Mouse (Mus musculus): ENCODE measurements at regions not wholly inside any gene's neighbourhood (a gene's known extent, or its start where the extent isn't known, plus 50 kb on each side); places are given as distances from the start of the nearest gene placed in this dataset.

GRCm38 (mm10) chr1:91674082-91674655, 127.1 kb upstream of the Twist2 start:
- H3K36me3 ChIP-seq (ENCODE audit: control insufficient read depth, insufficient read depth, low read length): no peaks in the 10 kb centered on the region
- WGBS: 78% methylated on average over 6 of the region's 6 CpGs
- no peaks in the 10 kb centered on the region for H3K4me1 ChIP-seq (ENCODE audit: control insufficient read depth, insufficient read depth, low read length)
- H3K4me3 ChIP-seq (ENCODE audit: insufficient read depth, low read depth, low read length): no peak overlapping the region
- H3K27ac ChIP-seq (ENCODE audit: insufficient read depth, low read depth, low read length): no peak overlapping the region
- no peak for DNase-seq
- TF ChIP-seq CTCF (conservative IDR thresholded peaks at IDR 0.05; ENCODE audit: insufficient read depth, insufficient read length, low read depth, low read length): no peak
- TF ChIP-seq POLR2A (IDR thresholded peaks at IDR 0.05; ENCODE audit: low read depth, low read length): no peak
- no peaks in the 10 kb centered on the region for H3K27me3 ChIP-seq (replicated peaks; ENCODE audit: control insufficient read depth, insufficient read depth, low read length)

DNA sequence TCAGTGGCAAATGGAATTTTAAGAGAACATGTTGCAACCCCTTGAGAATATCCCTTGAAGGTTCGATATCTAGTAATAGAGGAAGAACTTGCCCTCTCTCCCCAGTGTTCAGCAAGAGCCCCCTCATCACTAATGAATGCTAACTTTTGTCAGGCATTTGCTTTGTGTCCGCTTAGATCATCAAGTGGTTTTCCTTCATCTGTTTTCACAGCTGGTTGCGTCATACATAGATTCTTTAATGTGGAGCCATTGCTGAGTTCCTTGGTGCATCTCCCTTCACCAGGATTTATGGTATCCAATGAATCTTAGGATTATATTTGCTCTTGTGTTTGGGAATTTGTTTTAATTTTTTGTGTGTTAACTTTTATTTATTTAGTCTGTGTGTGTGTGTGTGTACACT, 124.2 kb upstream of the Twist2 start:
- no peak overlapping the region for H3K4me3 ChIP-seq (ENCODE audit: insufficient read depth, low read depth, low read length)
- DNase-seq: no peak
- no peaks in the 10 kb centered on the region for H3K27me3 ChIP-seq (replicated peaks; ENCODE audit: control insufficient read depth, insufficient read depth, low read length)
- 79% methylated on average over 3 of the region's 3 CpGs for WGBS
- no peak overlapping the region for H3K27ac ChIP-seq (ENCODE audit: insufficient read depth, low read depth, low read length)
- H3K4me1 ChIP-seq (ENCODE audit: control insufficient read depth, insufficient read depth, low read length): no peaks in the 10 kb centered on the region
- H3K36me3 ChIP-seq (ENCODE audit: control insufficient read depth, insufficient read depth, low read length): no peaks in the 10 kb centered on the region
- no peak for TF ChIP-seq CTCF (conservative IDR thresholded peaks at IDR 0.05; ENCODE audit: insufficient read depth, insufficient read length, low read depth, low read length)
- no peak for TF ChIP-seq POLR2A (IDR thresholded peaks at IDR 0.05; ENCODE audit: low read depth, low read length)

DNA sequence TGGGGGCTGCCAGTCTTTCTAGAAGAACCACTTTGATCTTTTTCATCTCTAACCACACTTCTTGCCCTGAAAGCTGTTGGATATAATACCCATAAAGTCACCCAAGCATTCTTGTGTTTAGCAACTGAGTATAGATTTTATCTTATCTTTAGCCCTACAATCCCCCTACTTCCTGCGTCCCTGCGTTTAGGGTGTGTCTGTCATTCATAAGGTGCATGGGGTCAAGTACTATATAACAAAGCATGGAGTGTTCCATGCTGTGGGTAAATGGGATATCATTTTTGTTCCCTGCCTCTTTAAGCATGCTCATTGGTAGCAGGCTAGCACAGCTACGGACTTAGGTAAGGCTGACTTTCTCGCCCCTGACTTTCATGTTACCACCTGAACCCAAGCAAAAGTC, 122.5 kb upstream of the Twist2 start:
- Histone ChIP-seq H3K4me3 (ENCODE audit: insufficient read depth, low read depth, low read length) (no peak overlapping the region), H3K27ac (ENCODE audit: insufficient read depth, low read depth, low read length) (no peak overlapping the region), H3K36me3 (ENCODE audit: control insufficient read depth, insufficient read depth, low read length) (no peaks in the 10 kb centered on the region), H3K4me1 (ENCODE audit: control insufficient read depth, insufficient read depth, low read length) (no peaks in the 10 kb centered on the region), H3K27me3 (replicated peaks; ENCODE audit: control insufficient read depth, insufficient read depth, low read length) (no peaks in the 10 kb centered on the region)
- 68% methylated on average over 4 of the region's 4 CpGs for WGBS
- no peak for DNase-seq
- no peak for TF ChIP-seq POLR2A (IDR thresholded peaks at IDR 0.05; ENCODE audit: low read depth, low read length)
- TF ChIP-seq CTCF (conservative IDR thresholded peaks at IDR 0.05; ENCODE audit: insufficient read depth, insufficient read length, low read depth, low read length): no peak

DNA sequence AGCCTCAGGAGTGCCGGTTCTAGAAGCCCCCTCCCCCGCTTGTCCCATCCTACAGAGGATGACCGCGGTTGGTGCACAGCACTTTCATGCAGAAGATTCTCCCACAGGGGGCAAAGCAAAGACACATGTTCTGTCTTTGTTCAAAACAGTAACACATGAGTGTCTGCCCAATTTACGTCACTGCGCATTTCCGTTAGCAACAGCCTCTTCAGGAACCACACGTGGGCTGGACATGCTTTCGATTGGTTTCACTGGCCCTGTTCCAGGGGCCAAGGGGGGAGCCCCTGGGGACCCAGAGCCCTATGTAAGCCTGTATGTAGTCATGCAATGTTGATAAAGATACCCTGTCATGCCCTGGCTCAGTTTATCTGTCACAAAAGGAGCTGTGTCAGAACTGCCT, 116.2 kb upstream of the Twist2 start:
- no peak for TF ChIP-seq POLR2A (IDR thresholded peaks at IDR 0.05; ENCODE audit: low read depth, low read length)
- no peak for TF ChIP-seq CTCF (conservative IDR thresholded peaks at IDR 0.05; ENCODE audit: insufficient read depth, insufficient read length, low read depth, low read length)
- no peaks in the 10 kb centered on the region for H3K27me3 ChIP-seq (replicated peaks; ENCODE audit: control insufficient read depth, insufficient read depth, low read length)
- H3K36me3 ChIP-seq (ENCODE audit: control insufficient read depth, insufficient read depth, low read length): no peaks in the 10 kb centered on the region
- no peaks in the 10 kb centered on the region for H3K4me1 ChIP-seq (ENCODE audit: control insufficient read depth, insufficient read depth, low read length)
- no peak for DNase-seq
- WGBS: 60% methylated on average over 9 of the region's 9 CpGs
- H3K27ac ChIP-seq (ENCODE audit: insufficient read depth, low read depth, low read length): no peak overlapping the region
- H3K4me3 ChIP-seq (ENCODE audit: insufficient read depth, low read depth, low read length): no peak overlapping the region

DNA sequence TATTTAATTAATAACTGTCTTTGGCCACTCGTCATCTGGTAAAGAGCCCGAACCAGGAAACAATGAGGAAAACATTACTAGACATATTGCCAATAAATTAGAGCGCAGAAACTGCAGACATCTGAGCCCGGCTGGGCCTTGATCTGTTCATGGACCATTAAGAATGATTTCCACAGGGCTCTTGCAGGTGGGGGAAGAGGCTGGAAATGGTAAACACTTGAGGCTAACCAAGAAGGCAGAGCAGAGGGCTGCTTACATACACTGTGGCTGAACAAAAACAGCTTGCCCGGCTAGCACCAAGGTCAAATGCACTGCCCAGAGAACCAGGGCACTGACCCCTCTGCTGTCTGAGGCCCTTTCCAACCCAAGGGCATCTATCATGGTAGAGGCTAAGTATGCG, 115.5 kb upstream of the Twist2 start:
- no peak overlapping the region for H3K27ac ChIP-seq (ENCODE audit: insufficient read depth, low read depth, low read length)
- WGBS: 39% methylated on average over 6 of the region's 6 CpGs
- TF ChIP-seq POLR2A (IDR thresholded peaks at IDR 0.05; ENCODE audit: low read depth, low read length) (no peak), CTCF (conservative IDR thresholded peaks at IDR 0.05; ENCODE audit: insufficient read depth, insufficient read length, low read depth, low read length) (no peak)
- H3K4me1 ChIP-seq (ENCODE audit: control insufficient read depth, insufficient read depth, low read length): no peaks in the 10 kb centered on the region
- H3K4me3 ChIP-seq (ENCODE audit: insufficient read depth, low read depth, low read length): no peak overlapping the region
- DNase-seq: peak; percentile 1
- no peaks in the 10 kb centered on the region for H3K36me3 ChIP-seq (ENCODE audit: control insufficient read depth, insufficient read depth, low read length)
- no peaks in the 10 kb centered on the region for H3K27me3 ChIP-seq (replicated peaks; ENCODE audit: control insufficient read depth, insufficient read depth, low read length)

- DNase-seq: no peak
- 72% methylated on average over 1 of the region's 1 CpGs for WGBS
- TF ChIP-seq CTCF (conservative IDR thresholded peaks at IDR 0.05; ENCODE audit: insufficient read depth, insufficient read length, low read depth, low read length): no peak
- TF ChIP-seq POLR2A (IDR thresholded peaks at IDR 0.05; ENCODE audit: low read depth, low read length): no peak
- Histone ChIP-seq H3K27me3 (replicated peaks; ENCODE audit: control insufficient read depth, insufficient read depth, low read length) (no peaks in the 10 kb centered on the region), H3K4me3 (ENCODE audit: insufficient read depth, low read depth, low read length) (no peak overlapping the region), H3K36me3 (ENCODE audit: control insufficient read depth, insufficient read depth, low read length) (no peaks in the 10 kb centered on the region), H3K4me1 (ENCODE audit: control insufficient read depth, insufficient read depth, low read length) (no peaks in the 10 kb centered on the region), H3K27ac (ENCODE audit: insufficient read depth, low read depth, low read length) (no peak overlapping the region)
Measured at GRCm38 (mm10) chr1:91691601-91692000, 109.7 kb upstream of the Twist2 start.

DNA sequence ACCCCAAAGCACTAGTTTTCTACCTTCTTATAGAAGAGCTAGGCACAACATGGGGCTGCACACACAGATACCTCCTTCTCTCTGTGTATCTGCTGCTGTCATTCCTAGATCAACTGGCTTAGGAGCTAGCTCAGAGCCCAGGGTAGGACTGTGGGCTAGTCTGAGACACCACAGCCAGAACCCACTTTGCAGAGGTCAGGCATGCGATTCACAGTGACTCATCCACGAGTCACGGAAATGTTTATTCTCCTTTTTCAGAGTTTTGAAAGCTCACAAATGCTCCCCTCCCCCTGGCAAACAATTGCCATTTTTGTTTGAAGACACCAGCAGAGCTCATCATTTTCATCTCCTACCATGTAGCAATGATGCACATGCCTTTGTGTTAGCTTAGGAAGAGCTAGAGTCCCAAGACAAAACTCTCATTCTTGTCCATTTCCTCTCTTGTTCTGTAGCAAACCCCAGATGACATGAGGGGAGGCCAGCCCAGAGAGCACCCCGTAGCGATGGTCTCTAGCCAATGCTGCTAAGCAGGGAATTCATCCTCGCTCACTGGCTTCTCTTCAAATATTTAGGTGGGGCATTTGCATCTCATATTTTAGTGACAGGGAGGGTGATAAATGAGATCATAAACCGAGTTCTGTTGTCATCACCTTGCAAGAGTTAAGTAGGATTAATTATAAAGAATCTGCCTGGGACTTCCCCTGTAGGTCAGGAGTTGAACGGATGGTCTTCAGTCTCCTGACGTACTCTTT, 108.4 kb upstream of the Twist2 start:
- TF ChIP-seq POLR2A (IDR thresholded peaks at IDR 0.05; ENCODE audit: low read depth, low read length) (no peak), CTCF (conservative IDR thresholded peaks at IDR 0.05; ENCODE audit: insufficient read depth, insufficient read length, low read depth, low read length) (no peak)
- Histone ChIP-seq H3K4me1 (ENCODE audit: control insufficient read depth, insufficient read depth, low read length) (no peaks in the 10 kb centered on the region), H3K4me3 (ENCODE audit: insufficient read depth, low read depth, low read length) (no peak overlapping the region), H3K27ac (ENCODE audit: insufficient read depth, low read depth, low read length) (no peak overlapping the region), H3K36me3 (ENCODE audit: control insufficient read depth, insufficient read depth, low read length) (no peaks in the 10 kb centered on the region), H3K27me3 (replicated peaks; ENCODE audit: control insufficient read depth, insufficient read depth, low read length) (no peaks in the 10 kb centered on the region)
- no peak for DNase-seq
- 75% methylated on average over 9 of the region's 9 CpGs for WGBS
